Mouse (Mus musculus): ENCODE results near the gene Slc40a1. TPM values are rescaled to one million over a fixed set of nuclear protein-coding genes. Genes with fewer than 3 reads are reported as not detected.

Slc40a1 gene
- polyA plus RNA-seq, 1 experiment from 2014 or later: 34.6 TPM

DNA sequence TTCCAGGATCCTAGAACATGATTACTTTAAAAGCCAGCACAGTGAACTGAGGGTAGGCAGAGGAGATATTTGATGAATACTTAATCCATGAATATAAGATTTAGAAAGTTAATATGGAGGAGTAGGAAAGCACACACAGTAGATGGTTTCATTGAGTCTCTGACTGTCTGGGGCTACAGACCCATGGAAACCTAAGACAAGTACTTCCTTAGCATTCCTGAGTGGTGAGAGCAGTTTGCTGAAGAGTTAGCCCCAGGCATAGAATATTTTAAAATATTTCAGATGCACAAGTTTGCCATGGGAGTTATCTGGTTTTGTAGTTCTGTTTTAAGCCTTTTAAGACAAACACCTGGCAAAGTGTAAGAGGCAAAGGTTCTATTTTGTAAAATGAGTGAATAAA lies 65.2 kb downstream of the Slc40a1 start:
- ATAC-seq: no peak
- Histone ChIP-seq H3K27ac (ENCODE audit: low read depth, low read length) (no peak overlapping the region), H3K4me1 (ENCODE audit: control insufficient read depth, insufficient read depth, low read depth, low read length) (no peaks in the 10 kb centered on the region), H3K4me3 (ENCODE audit: low read length) (no peak overlapping the region), H3K4me2 (ENCODE audit: low read length) (no peak overlapping the region), H3K36me3 (ENCODE audit: control insufficient read depth, insufficient read depth, low read length) (no peaks in the 10 kb centered on the region), H3K9me3 (ENCODE audit: control insufficient read depth, low read length) (no peaks in the 10 kb centered on the region), H3K9ac (ENCODE audit: low read depth, low read length) (no peak overlapping the region), H3K27me3 (replicated peaks; ENCODE audit: control insufficient read depth, insufficient read depth, low read length) (no peaks in the 10 kb centered on the region)

DNA sequence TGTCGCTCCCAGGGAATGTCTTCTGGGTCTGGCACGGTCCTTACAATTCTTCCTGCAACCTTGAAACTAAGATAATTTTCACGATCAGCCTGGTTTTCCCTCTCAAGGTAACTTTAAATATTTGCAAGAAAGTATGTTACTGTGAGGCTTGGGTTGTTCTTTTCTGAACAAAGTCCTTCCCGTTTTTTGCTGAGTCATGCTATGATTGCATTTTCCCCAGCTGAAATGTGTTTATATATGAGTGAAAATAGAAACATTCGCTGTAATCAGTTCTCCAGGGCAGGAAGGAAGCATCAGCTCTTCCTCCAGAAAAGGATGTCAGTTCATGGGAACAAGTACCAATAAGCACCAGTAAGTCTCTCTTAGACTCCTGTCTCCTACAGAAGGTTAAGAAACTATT lies 66.0 kb downstream of the Slc40a1 start:
- H3K4me1 ChIP-seq (ENCODE audit: control insufficient read depth, insufficient read depth, low read depth, low read length): no peaks in the 10 kb centered on the region
- H3K9ac ChIP-seq (ENCODE audit: low read depth, low read length): no peak overlapping the region
- 66% methylated on average over 5 of the region's 5 CpGs for WGBS
- H3K36me3 ChIP-seq (ENCODE audit: control insufficient read depth, insufficient read depth, low read length): no peaks in the 10 kb centered on the region
- H3K4me3 ChIP-seq (ENCODE audit: low read length): no peak overlapping the region
- H3K27me3 ChIP-seq (replicated peaks; ENCODE audit: control insufficient read depth, insufficient read depth, low read length): no peaks in the 10 kb centered on the region
- H3K27ac ChIP-seq (ENCODE audit: low read depth, low read length): no peak overlapping the region
- H3K9me3 ChIP-seq (ENCODE audit: control insufficient read depth, low read length): no peaks in the 10 kb centered on the region
- no peak for ATAC-seq
- no peak overlapping the region for H3K4me2 ChIP-seq (ENCODE audit: low read length)

Other genes with a start within 250 kb of the Slc40a1 start
- 49.1 and 50.1 TPM in 2 replicates for gene Wdr75, start 131.4 kb downstream of the Slc40a1 start, polyA plus RNA-seq (2015; fragmentation: Nextera tagmentation; extraction: Ambion mirVana)
- not detected in 2 replicates for gene Gm5269, start 36.2 kb downstream of the Slc40a1 start, polyA plus RNA-seq (2015; fragmentation: Nextera tagmentation; extraction: Ambion mirVana)
- gene Dnah7b, start 139.8 kb upstream of the Slc40a1 start, polyA plus RNA-seq (2015; fragmentation: Nextera tagmentation; extraction: Ambion mirVana): 2.5 and 3.2 TPM in 2 replicates

Measured in hindbrain, embryonic 16.5 days (tissue).